Mouse (Mus musculus) stomach, embryonic 14.5 days (tissue): ENCODE results near the gene Rexo1. TPM values are rescaled to one million over a fixed set of nuclear protein-coding genes. Genes with fewer than 3 reads are reported as not detected.

Source experiments
- ATAC-seq: fragments of 200-750 bp; cut with Nextera tagmentation; 2 replicates; pipeline ENCODE4 v1.8.0; 2017; ENCODE audit warnings: low read depth, moderate TSS enrichment; ENCODE audit not compliant: insufficient number of reproducible peaks, insufficient read depth, low FRiP score
- H3K27ac ChIP-seq: fragments of 300-500 bp; sonication (generic); 2 replicates; pipeline ENCODE4 v1.5.1; 2014; ENCODE audit warnings: mild to moderate bottlenecking, low read length, moderate library complexity, mixed read lengths
- H3K27me3 ChIP-seq: fragments of 300-500 bp; sonication (generic); 2 replicates; pipeline ENCODE4 v1.6.1; 2014; ENCODE audit warnings: low read length, control low read depth, mixed read lengths; ENCODE audit not compliant: control insufficient read depth, insufficient read depth
- H3K36me3 ChIP-seq: fragments of 300-500 bp; sonication (generic); 2 replicates; pipeline ENCODE4 v1.6.1; 2014; ENCODE audit warnings: mild to moderate bottlenecking, control low read depth, low read length, moderate library complexity, mixed read lengths; ENCODE audit not compliant: control insufficient read depth, insufficient read depth
- H3K4me1 ChIP-seq: fragments of 300-500 bp; sonication (generic); 2 replicates; pipeline ENCODE4 v1.6.1; 2014; ENCODE audit warnings: low read length, control low read depth, mixed read lengths; ENCODE audit not compliant: control insufficient read depth, insufficient read depth
- H3K4me2 ChIP-seq: fragments of 300-500 bp; sonication (generic); replicated peaks from 2 replicates; pipeline ENCODE4 v1.6.1; 2014; ENCODE audit warnings: low read depth, low read length, control low read depth
- H3K4me3 ChIP-seq: fragments of 300-500 bp; sonication (generic); 2 replicates; pipeline ENCODE4 v1.5.1; 2014; ENCODE audit warnings: low read depth, low read length, control low read depth
- H3K9ac ChIP-seq: fragments of 300-500 bp; sonication (generic); replicated peaks from 2 replicates; pipeline ENCODE4 v1.6.1; 2014; ENCODE audit warnings: low read depth, mild to moderate bottlenecking, control low read depth, low read length, moderate library complexity, mixed read lengths
- H3K9me3 ChIP-seq: fragments of 300-500 bp; sonication (generic); 2 replicates; pipeline ENCODE4 v1.6.1; 2016; ENCODE audit warnings: low read depth, low read length, control low read depth; ENCODE audit not compliant: control insufficient read depth
- WGBS: fragments of 180-500 bp; shearing (Covaris S2); extraction: QIAGEN DNeasy Blood & Tissue Kit; methylation state at CpG from one replicate; pipeline ENCODE4 v1.1.7; 2014; 5-methylcytosine and 5-hydroxymethylcytosine counted together
- microRNA-seq: library from miRNA; unstranded; fragments of <30 nt; microRNA quantifications from one replicate; pipeline ENCODE4, GENCODE M21; 2016
- polyA plus RNA-seq: library from polyadenylated mRNA; unstranded; fragments of >200 nt; fragmentation: Nextera tagmentation; extraction: Ambion mirVana; gene quantifications from 2 replicates; pipeline ENCODE4 v1.2.1, GENCODE M21; 2014

Gene Rexo1
- polyA plus RNA-seq, 1 experiment from 2014 or later, result 22.9 TPM

GRCm38 (mm10) chr10:80502819-80503314 is 58.5 kb downstream of the Rexo1 start:
- H3K9ac ChIP-seq, result no peak overlapping the region
- H3K4me3 ChIP-seq, result no peak overlapping the region
- H3K27ac ChIP-seq, result no peak overlapping the region
- H3K4me2 ChIP-seq, result no peak overlapping the region
- no peaks in the 10 kb centered on the region for H3K36me3 ChIP-seq
- no peak for ATAC-seq
- H3K9me3 ChIP-seq, result no peaks in the 10 kb centered on the region
- no peaks in the 10 kb centered on the region for H3K4me1 ChIP-seq
- peaks cover 56% of the 10 kb centered on the region for H3K27me3 ChIP-seq
- 5% methylated on average over 22 of the region's 22 CpGs for WGBS

GRCm38 (mm10) chr10:80502291-80502690 is 59.1 kb downstream of the Rexo1 start:
- Histone ChIP-seq H3K9ac (no peak overlapping the region), H3K4me2 (no peak overlapping the region), H3K27me3 (peaks cover 61% of the 10 kb centered on the region), H3K27ac (no peak overlapping the region), H3K9me3 (no peaks in the 10 kb centered on the region), H3K36me3 (no peaks in the 10 kb centered on the region), H3K4me1 (no peaks in the 10 kb centered on the region), H3K4me3 (no peak overlapping the region)
- 3% methylated on average over 7 of the region's 7 CpGs for WGBS
- ATAC-seq, result no peak

GRCm38 (mm10) chr10:80496421-80496820 is 64.9 kb downstream of the Rexo1 start:
- Histone ChIP-seq H3K27ac (no peak overlapping the region), H3K9me3 (no peaks in the 10 kb centered on the region), H3K4me1 (0 out of 2 replicates have a peak, but pooled peaks cover 3% of the 10 kb centered on the region), H3K9ac (no peak overlapping the region), H3K36me3 (no peaks in the 10 kb centered on the region), H3K4me2 (peak overlapping the region; percentile 87; the same call in 1 of the 2 replicates), H3K4me3 (peak overlapping the region; percentile 40; the same call in 1 of the 2 replicates), H3K27me3 (peaks cover 86% of the 10 kb centered on the region)
- ATAC-seq, result no peak
- under 1% methylated on average over 20 of the region's 20 CpGs for WGBS

- peak overlapping the region; percentile 87 for H3K4me2 ChIP-seq
- 0 out of 2 replicates have a peak, but pooled peaks cover 3% of the 10 kb centered on the region for H3K4me1 ChIP-seq
- no peaks in the 10 kb centered on the region for H3K9me3 ChIP-seq
- peaks cover 91% of the 10 kb centered on the region for H3K27me3 ChIP-seq
- whole genome bisulfite sequencing, result under 1% methylated on average over 35 of the region's 35 CpGs
- no peak overlapping the region for H3K9ac ChIP-seq
- ATAC-seq, result no peak
- peak overlapping the region; percentile 40 for H3K4me3 ChIP-seq
- no peak overlapping the region for H3K27ac ChIP-seq
- H3K36me3 ChIP-seq, result no peaks in the 10 kb centered on the region
Observed at GRCm38 (mm10) chr10:80495901-80496300, 65.5 kb downstream of the Rexo1 start.

- Histone ChIP-seq H3K27me3 (peaks cover 93% of the 10 kb centered on the region), H3K27ac (no peak within 1 kb of the TSS), H3K4me1 (0 out of 2 replicates have a peak, but pooled peaks cover 3% of the 10 kb centered on the region), H3K4me3 (peak within 1 kb of the TSS; percentile 40), H3K9ac (no peak within 1 kb of the TSS), H3K4me2 (peak within 1 kb of the TSS; percentile 87), H3K9me3 (no peaks in the 10 kb centered on the region), H3K36me3 (no peaks in the 10 kb centered on the region)
- 1% methylated on average over 42 of the region's 42 CpGs for WGBS
- peak; percentile 43; the same call in 1 of the 2 replicates for ATAC-seq
Observed at GRCm38 (mm10) chr10:80494732-80495131, 66.6 kb downstream of the Rexo1 start, which contains the start of gene Onecut3. Gene Onecut3, plus strand, starts transcription at chr10:80494835.

Small RNAs within 50 kb of the gene (microRNA-seq; reads per million reads assigned to microRNA genes)
- gene Mir6912, result not detected

Other genes starting within 250 kb of the Rexo1 start
- 39.6 and 43.0 TPM in 2 replicates for gene 2310011J03Rik, start 241.0 kb downstream of the Rexo1 start, polyA plus RNA-seq
- 4.5 and 5.6 TPM in 2 replicates for gene Pcsk4, start 232.1 kb downstream of the Rexo1 start, polyA plus RNA-seq
- 18.0 and 18.5 TPM in 2 replicates for gene Reep6, start 231.6 kb downstream of the Rexo1 start, polyA plus RNA-seq
- 13.6 and 13.8 TPM in 2 replicates for gene Adamtsl5, start 213.1 kb downstream of the Rexo1 start, polyA plus RNA-seq
- 0.30 and 0.62 TPM in 2 replicates for gene Plk5, start 205.1 kb downstream of the Rexo1 start, polyA plus RNA-seq
- 7.7 and 8.1 TPM in 2 replicates for gene Mex3d, start 173.9 kb downstream of the Rexo1 start, polyA plus RNA-seq
- 194 and 200 TPM in 2 replicates for gene Mbd3, start 162.0 kb downstream of the Rexo1 start, polyA plus RNA-seq
- gene Uqcr11, start 154.7 kb downstream of the Rexo1 start, polyA plus RNA-seq, result 645 and 784 TPM in 2 replicates
- 107 and 108 TPM in 2 replicates for gene Tcf3, start 127.9 kb downstream of the Rexo1 start, polyA plus RNA-seq
- 0.25 and 0.53 TPM in 2 replicates for gene Onecut3, start 66.7 kb downstream of the Rexo1 start, polyA plus RNA-seq
- gene Atp8b3, start 22.4 kb downstream of the Rexo1 start, polyA plus RNA-seq, result 0.11 and 0.25 TPM in 2 replicates
- 8.1 and 8.4 TPM in 2 replicates for gene Klf16, start 15.8 kb upstream of the Rexo1 start, polyA plus RNA-seq
- 89.7 and 104 TPM in 2 replicates for gene Abhd17a, start 28.8 kb upstream of the Rexo1 start, polyA plus RNA-seq
- gene Scamp4, start 41.3 kb upstream of the Rexo1 start, polyA plus RNA-seq, result 95.9 and 106 TPM in 2 replicates
- 7.7 and 7.9 TPM in 2 replicates for gene Adat3, start 41.3 kb upstream of the Rexo1 start, polyA plus RNA-seq
- 1.5 and 2.3 TPM in 2 replicates for gene Gm49322, start 44.5 kb upstream of the Rexo1 start, polyA plus RNA-seq
- gene Csnk1g2, start 61.3 kb upstream of the Rexo1 start, polyA plus RNA-seq, result 43.5 and 67.4 TPM in 2 replicates
- gene Btbd2, start 95.5 kb upstream of the Rexo1 start, polyA plus RNA-seq, result 46.3 and 64.2 TPM in 2 replicates
- gene Mknk2, start 116.6 kb upstream of the Rexo1 start, polyA plus RNA-seq, result 71.3 and 75.5 TPM in 2 replicates
- gene Mob3a, start 140.4 kb upstream of the Rexo1 start, polyA plus RNA-seq, result 47.9 and 51.1 TPM in 2 replicates
- gene Izumo4, start 140.6 kb upstream of the Rexo1 start, polyA plus RNA-seq, result 16.7 and 18.4 TPM in 2 replicates
- 81.7 and 85.8 TPM in 2 replicates for gene Ap3d1, start 180.7 kb upstream of the Rexo1 start, polyA plus RNA-seq
- 24.5 and 25.8 TPM in 2 replicates for gene Dot1l, start 193.6 kb upstream of the Rexo1 start, polyA plus RNA-seq
- gene Sf3a2, start 236.6 kb upstream of the Rexo1 start, polyA plus RNA-seq, result 77.7 and 81.8 TPM in 2 replicates
- 110 and 116 TPM in 2 replicates for gene Plekhj1, start 237.1 kb upstream of the Rexo1 start, polyA plus RNA-seq
- gene Amh, start 243.7 kb upstream of the Rexo1 start, polyA plus RNA-seq, result not detected in 2 replicates